10 mouse cellular contexts compared by ENCODE assay signal in genomic region chr5:91564054-91564453, GRCm38 (mm10). TPM values are rescaled to one million over a fixed set of nuclear protein-coding genes. Genes with fewer than 3 reads are reported as not detected.
DNase-seq lines count a peak whose midpoint lies in the region; ATAC-seq and TF ChIP-seq lines count a peak whose summit lies in the region.
"Had no signal": no experiment of that assay in that cellular context is flagged by ENCODE, and none has a peak within 500 bp of the region (broad histone marks: within the 10 kb centered on the region; RNA-seq: fewer than 3 reads in every experiment).

No protein-coding gene starts in this region.

- DNase-seq in adrenal gland, postnatal 14 days, result peak; percentile 41
- no peak for DNase-seq in adrenal gland, postnatal 25 days
- DNase-seq in kidney, adult 2 months, result peak; percentile 11
- DNase-seq in CH12.LX (ENCODE audit: extremely low read depth), result no peak
- DNase-seq in embryo, embryonic 11 days, result no peak
- DNase-seq: cerebellum, adult 18-20 months had no signal

- in situ Hi-C loops in CH12.LX (cut with MboI; ENCODE audit: low pct_ligation_motif_present, low pct_unique_long_range_greater_than_20kb, low sequenced_read_pairs), result no loop called here

- H3K4me2 ChIP-seq in kidney, embryonic 14.5 days (replicated peaks; ENCODE audit: low read depth, low read length), result no peak overlapping the region
- peak overlapping the region; percentile 56; the same call in 1 of the 2 replicates for H3K4me2 ChIP-seq in CH12.LX (ENCODE audit: insufficient read depth, low read depth, poor library complexity, severe bottlenecking)
- peak overlapping the region; percentile 44 for H3K4me2 ChIP-seq in heart, embryonic 16.5 days (ENCODE audit: low read depth, low read length)

- no peak for TF ChIP-seq POLR2A in kidney, adult 2 months (IDR thresholded peaks at IDR 0.05; ENCODE audit: low read depth, low read length)
- TF ChIP-seq POLR2A in CH12.LX (IDR thresholded peaks at IDR 0.05; ENCODE audit: low read depth, low read length), result no peak

- no peaks in the 10 kb centered on the region for H3K9me3 ChIP-seq in kidney, embryonic 14.5 days (ENCODE audit: control insufficient read depth, low read length)
- H3K9me3 ChIP-seq in CH12.LX (replicated peaks; ENCODE audit: low read length), result peaks cover 3% of the 10 kb centered on the region
- H3K9me3 ChIP-seq in heart, embryonic 16.5 days (replicated peaks; ENCODE audit: control insufficient read depth, low read length), result no peaks in the 10 kb centered on the region

- no peaks in the 10 kb centered on the region for H3K4me1 ChIP-seq in kidney, adult 2 months (ENCODE audit: control insufficient read depth, insufficient read depth, low read length)
- no peaks in the 10 kb centered on the region for H3K4me1 ChIP-seq in kidney, embryonic 14.5 days (ENCODE audit: control insufficient read depth, insufficient read depth, low read length)
- H3K4me1 ChIP-seq in CH12.LX (ENCODE audit: control insufficient read depth in 1 of 2, insufficient read depth in 2 of 2), result no peaks in the 10 kb centered on the region
- H3K4me1 ChIP-seq in heart, embryonic 16.5 days (ENCODE audit: control insufficient read depth, insufficient read depth, low read length), result peaks cover 48% of the 10 kb centered on the region

- WGBS in kidney, adult 2 months, result 57% methylated on average over 3 of the region's 3 CpGs
- 69% methylated on average over 3 of the region's 3 CpGs for WGBS in kidney, embryonic 14.5 days
- WGBS in heart, embryonic 16.5 days, result 14% methylated on average over 3 of the region's 3 CpGs

- no peak for ATAC-seq in kidney, embryonic 14.5 days (ENCODE audit: low FRiP score, low TSS enrichment)
- peak; percentile 58; the same call in 1 of the 2 replicates for ATAC-seq in heart, embryonic 16.5 days (replicated peaks; ENCODE audit: extremely low read depth, insufficient read depth, low FRiP score)
- no peak for ATAC-seq in erythroid progenitor cell, adult 5-6 weeks (replicated peaks; ENCODE audit: low FRiP score, poor library complexity, severe bottlenecking)

- no peak overlapping the region for H3K4me3 ChIP-seq in kidney, adult 2 months (ENCODE audit: insufficient read depth, low read depth, low read length)
- H3K4me3 ChIP-seq in kidney, embryonic 14.5 days (ENCODE audit: low read length), result no peak overlapping the region
- no peak overlapping the region for H3K4me3 ChIP-seq in CH12.LX (replicated peaks in 1 of 3; ENCODE audit: low read depth in 2 of 3, low read length in 2 of 3, poor library complexity in 1 of 3)
- H3K4me3 ChIP-seq in heart, embryonic 16.5 days (ENCODE audit: low read length), result peak overlapping the region; percentile 14; the same call in 1 of the 2 replicates

- H3K79me2 ChIP-seq in CH12.LX (replicated peaks; ENCODE audit: control insufficient read depth, extremely low read depth, insufficient read depth, poor library complexity, severe bottlenecking), result no peaks in the 10 kb centered on the region

- no peak for TF ChIP-seq CTCF in kidney, adult 2 months (conservative IDR thresholded peaks at IDR 0.05; ENCODE audit: insufficient read depth, insufficient read length, low read depth, low read length)
- TF ChIP-seq CTCF in CH12.LX (conservative IDR thresholded peaks at IDR 0.05 in 1 of 2, IDR thresholded peaks at IDR 0.05 in 1 of 2; ENCODE audit: low read depth in 2 of 2, low read length in 2 of 2), result no peak

- no peak overlapping the region for H3K27ac ChIP-seq in kidney, adult 2 months (ENCODE audit: insufficient read depth, low read depth, low read length)
- H3K27ac ChIP-seq in kidney, embryonic 14.5 days (ENCODE audit: low read depth, low read length), result no peak overlapping the region
- H3K27ac ChIP-seq in CH12.LX (ENCODE audit: insufficient read depth, low read depth), result no peak overlapping the region
- peak overlapping the region; percentile 87 for H3K27ac ChIP-seq in heart, embryonic 16.5 days (ENCODE audit: low read length)
- H3K27ac ChIP-seq: liver, embryonic 14.5 days had no signal

- H3K36me3 ChIP-seq in kidney, adult 2 months (ENCODE audit: control insufficient read depth, insufficient read depth, low read length), result no peaks in the 10 kb centered on the region
- H3K36me3 ChIP-seq in kidney, embryonic 14.5 days (ENCODE audit: control insufficient read depth, insufficient read depth, low read length), result no peaks in the 10 kb centered on the region
- H3K36me3 ChIP-seq in CH12.LX (replicated peaks in 1 of 2; ENCODE audit: control insufficient read depth in 1 of 2, insufficient read depth in 1 of 2, low read length in 1 of 2), result no peaks in the 10 kb centered on the region
- no peaks in the 10 kb centered on the region for H3K36me3 ChIP-seq in heart, embryonic 16.5 days (ENCODE audit: control insufficient read depth, insufficient read depth)

- no peak overlapping the region for H3K9ac ChIP-seq in kidney, embryonic 14.5 days (ENCODE audit: low read depth, low read length)
- H3K9ac ChIP-seq in CH12.LX (ENCODE audit: insufficient read depth, low read depth), result no peak overlapping the region
- peak overlapping the region; percentile 38 for H3K9ac ChIP-seq in heart, embryonic 16.5 days (ENCODE audit: low read length)
- H3K9ac ChIP-seq: liver, embryonic 14.5 days had no signal

- no peak for TF ChIP-seq RAD21 in CH12.LX (IDR thresholded peaks at IDR 0.05; ENCODE audit: low read depth, low read length)

- no peak for TF ChIP-seq EP300 in CH12.LX (IDR thresholded peaks at IDR 0.05; ENCODE audit: low read length)

- dilution Hi-C loops in CH12.LX (cut with MboI; ENCODE audit: extremely low pct_ligation_motif_present, extremely low pct_unique_long_range_greater_than_20kb, low sequenced_read_pairs), result no loop called here

- H3K27me3 ChIP-seq in kidney, adult 2 months (replicated peaks; ENCODE audit: control insufficient read depth, insufficient read depth, low read length), result no peaks in the 10 kb centered on the region
- H3K27me3 ChIP-seq in kidney, embryonic 14.5 days (ENCODE audit: control insufficient read depth, insufficient read depth, low read length), result no peaks in the 10 kb centered on the region
- no peaks in the 10 kb centered on the region for H3K27me3 ChIP-seq in CH12.LX (replicated peaks)
- no peaks in the 10 kb centered on the region for H3K27me3 ChIP-seq in heart, embryonic 16.5 days (ENCODE audit: control insufficient read depth, insufficient read depth, low read length)

TF ChIP-seq in CH12.LX, 34 proteins besides CTCF, POLR2A, EP300 and RAD21:
- no peak for TF ChIP-seq ELF1 (IDR thresholded peaks at IDR 0.05; ENCODE audit: low read depth, low read length)
- no peak for TF ChIP-seq USF2 (conservative IDR thresholded peaks at IDR 0.05; ENCODE audit: low read depth, low read length)
- TF ChIP-seq ETS1 (conservative IDR thresholded peaks at IDR 0.05; ENCODE audit: low read depth, low read length), result no peak
- TF ChIP-seq MEF2A (IDR thresholded peaks at IDR 0.05; ENCODE audit: borderline replicate concordance, low read depth, low read length), result peak; percentile 27; the same call in 1 of the 2 replicates
- TF ChIP-seq ZKSCAN1 (IDR thresholded peaks at IDR 0.05; ENCODE audit: borderline replicate concordance, low read depth, low read length), result no peak
TF ChIP-seq in CH12.LX: peak in this region for 1.

RNA-seq across cellular contexts. Expression of gene Parm1, which starts 46.6 kb away (rescaled TPM):
- total RNA-seq in adrenal gland, postnatal 14 days (2021), result 57.0 and 61.0 TPM in 2 replicates
- 121 TPM in 2 replicates for total RNA-seq in adrenal gland, postnatal 25 days (2021)
- polyA plus RNA-seq in kidney, adult 2 months (2012; rRNA removed), result 6.8 and 7.6 TPM in 2 replicates
- polyA plus RNA-seq in kidney, embryonic 14.5 days (2014; fragmentation: Nextera tagmentation; extraction: Ambion mirVana), result 7.1 and 8.1 TPM in 2 replicates
- 0.38 and 0.85 TPM in 2 replicates for total RNA-seq in CH12.LX (2012; rRNA removed)
- 0.66 and 0.90 TPM in 2 replicates for total RNA-seq in CH12.LX (2014; rRNA removed)
- 2.0 and 2.6 TPM in 2 replicates for polyA plus RNA-seq in CH12.LX (2012; ENCODE audit: insufficient read length, low read depth)
- 30.2 and 32.5 TPM in 2 replicates for polyA plus RNA-seq in heart, embryonic 16.5 days (2015; fragmentation: Nextera tagmentation; extraction: Ambion mirVana)
- total RNA-seq in erythroid progenitor cell, adult 5-6 weeks (2015; ENCODE audit: low replicate concordance), result not detected in 2 replicates
- 0.61 TPM in 1 of 2 replicates, not detected in the other for total RNA-seq in erythroid progenitor cell, adult 5-6 weeks (2017; ENCODE audit: low replicate concordance)

Comparison
In these comparisons a context has a peak if more than half of its experiments do, and no peak if none do; other contexts are left out.
1. DNase-seq: peak in adrenal gland, postnatal 14 days (single experiment) and kidney, adult 2 months (single experiment); none in adrenal gland, postnatal 25 days (single experiment), CH12.LX (single experiment) and embryo, embryonic 11 days (single experiment).
2. RNA of gene Parm1, which starts 46.6 kb away (total RNA-seq): 121 TPM in adrenal gland, postnatal 25 days and 57.0 to 61.0 TPM in adrenal gland, postnatal 14 days; 0.38 to 0.90 TPM in CH12.LX and 0.61 TPM in erythroid progenitor cell, adult 5-6 weeks; every median in the first group is over 10 times any median in the second.